Mouse (Mus musculus) kidney, postnatal 25 days (tissue): ENCODE measurements around the gene Cxcl10.

Source experiments
- DNase-seq, 2 experiments: peaks; one replicate each; pipeline ENCODE4 v3.0.0; 2021; ENCODE audit warnings: mixed read lengths in 2 of 2

The Cxcl10 gene

DNA sequence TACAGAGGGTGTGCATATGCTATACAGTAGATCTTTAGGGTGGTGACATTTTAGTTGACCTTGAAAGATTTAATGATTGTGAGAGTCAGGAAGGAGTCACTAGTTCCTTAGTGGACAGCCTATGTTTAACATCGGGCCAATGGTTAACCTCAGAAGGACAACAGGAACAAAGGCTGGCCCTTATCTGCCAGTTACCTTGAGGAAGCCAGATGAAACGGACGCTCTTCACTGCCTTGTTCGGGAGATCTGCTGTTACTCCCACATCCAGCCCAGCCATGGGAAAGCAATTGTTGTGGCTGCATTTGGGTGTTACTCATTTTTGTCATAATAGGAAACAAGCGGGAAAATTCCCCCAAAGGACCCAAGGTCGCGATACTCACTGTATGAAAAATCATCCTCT, 34.9 kb downstream of the Cxcl10 start:
- no peak for DNase-seq

DNA sequence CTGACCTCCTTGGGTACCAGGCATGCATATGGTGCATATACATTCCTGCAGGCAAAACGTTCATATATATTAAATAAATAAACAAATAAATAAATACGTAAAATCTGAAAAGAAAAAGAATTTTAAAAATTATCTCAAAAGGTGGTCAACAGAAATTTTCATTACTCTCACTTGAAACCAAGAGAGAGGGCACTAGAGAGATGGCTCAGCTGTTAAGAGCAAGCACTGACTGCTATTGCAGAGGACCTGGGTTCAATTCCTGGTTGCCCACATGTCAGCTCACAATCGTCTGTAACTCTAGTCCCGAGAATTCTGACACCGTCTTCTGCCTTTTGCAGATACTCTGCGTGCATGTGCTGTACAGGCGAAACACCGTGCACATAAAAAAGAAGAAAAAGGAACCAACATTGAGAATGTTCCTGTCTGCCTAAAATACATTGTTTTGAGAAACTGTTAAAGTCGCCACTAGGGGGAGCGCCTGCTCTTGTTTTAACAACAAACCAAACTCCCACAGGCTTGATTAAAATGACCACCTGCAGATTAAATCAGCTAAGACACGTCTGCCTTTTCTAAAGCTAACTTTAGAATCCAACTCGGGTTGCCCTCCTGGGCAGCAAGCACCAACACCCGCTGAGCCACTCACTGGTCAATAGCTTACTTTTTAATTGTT, 36.5 kb downstream of the Cxcl10 start:
- peak; percentile 88 to 99 for DNase-seq

- DNase-seq, result peak; percentile 94 to 97
Observed at GRCm38 (mm10) chr5:92309681-92310511, 38.8 kb downstream of the Cxcl10 start, which contains the start of gene Sdad1. Sdad1 (minus strand) TSS chr5:92310479.

DNA sequence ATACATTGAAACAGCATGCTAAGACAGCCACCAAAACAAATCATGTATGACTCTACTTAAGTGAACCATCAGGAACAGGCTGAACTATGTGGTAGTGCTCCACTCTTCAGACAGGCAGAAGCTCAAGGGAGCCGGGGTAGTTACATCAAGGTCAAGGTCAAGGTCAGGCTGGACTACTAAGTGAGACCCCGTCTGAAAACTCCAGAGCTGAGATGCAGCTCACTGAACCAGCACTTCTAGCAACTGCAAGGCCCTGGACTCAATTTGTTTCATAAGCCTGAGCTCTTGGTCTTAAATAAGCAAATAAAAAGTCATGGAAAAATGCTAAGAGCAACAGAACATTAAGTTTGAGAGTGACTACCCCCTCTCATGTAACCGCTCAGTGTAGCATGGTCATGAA, 44.4 kb downstream of the Cxcl10 start:
- DNase-seq, result no peak

- no peak for DNase-seq
Observed at GRCm38 (mm10) chr5:92302149-92302840, 46.4 kb downstream of the Cxcl10 start.
